In genomic region chr4:59351938-59352337, GRCm38 (mm10) we compare ENCODE assay signal across 19 mouse cellular contexts.
DNase-seq lines count a peak whose midpoint lies in the region; ATAC-seq and TF ChIP-seq lines count a peak whose summit lies in the region.
"Had no signal": no experiment of that assay in that cellular context is flagged by ENCODE, and none has a peak within 500 bp of the region (broad histone marks: within the 10 kb centered on the region; RNA-seq: fewer than 3 reads in every experiment).

No protein-coding gene starts in this region.

- H3K4me2 ChIP-seq in heart, embryonic 12.5 days, result no peak overlapping the region
- no peak overlapping the region for H3K4me2 ChIP-seq in stomach, embryonic 15.5 days

- H3K27me3 ChIP-seq in heart, embryonic 12.5 days (replicated peaks), result no peaks in the 10 kb centered on the region
- H3K27me3 ChIP-seq in spleen, adult 2 months (ENCODE audit: control insufficient read depth, insufficient read depth, low read length), result no peaks in the 10 kb centered on the region
- no peaks in the 10 kb centered on the region for H3K27me3 ChIP-seq in stomach, embryonic 15.5 days (replicated peaks)

- no peak for TF ChIP-seq POLR2A in spleen, adult 2 months (IDR thresholded peaks at IDR 0.05; ENCODE audit: low read depth, low read length)

- H3K4me1 ChIP-seq in heart, embryonic 12.5 days (replicated peaks), result peaks cover 13% of the 10 kb centered on the region
- H3K4me1 ChIP-seq in spleen, adult 2 months (ENCODE audit: control insufficient read depth, insufficient read depth, insufficient read length), result peaks cover 19% of the 10 kb centered on the region; the same call in 1 of the 2 replicates
- H3K4me1 ChIP-seq in stomach, embryonic 15.5 days, result 0 out of 2 replicates have a peak, but pooled peaks cover 5% of the 10 kb centered on the region
- H3K4me1 ChIP-seq: limb, embryonic 10.5 days; midbrain, embryonic 10.5 days had no signal

- H3K36me3 ChIP-seq in heart, embryonic 12.5 days, result no peaks in the 10 kb centered on the region
- H3K36me3 ChIP-seq in spleen, adult 2 months (ENCODE audit: control insufficient read depth, insufficient read depth, low read length), result peaks cover 3% of the 10 kb centered on the region; the same call in 1 of the 2 replicates
- no peaks in the 10 kb centered on the region for H3K36me3 ChIP-seq in stomach, embryonic 15.5 days
- H3K36me3 ChIP-seq: limb, embryonic 10.5 days; midbrain, embryonic 10.5 days had no signal

- H3K9me3 ChIP-seq in heart, embryonic 12.5 days (replicated peaks), result no peaks in the 10 kb centered on the region
- H3K9me3 ChIP-seq in stomach, embryonic 15.5 days, result no peaks in the 10 kb centered on the region
- H3K9me3 ChIP-seq: limb, embryonic 10.5 days; midbrain, embryonic 10.5 days had no signal

- WGBS in heart, embryonic 12.5 days, result 77% methylated on average over 7 of the region's 7 CpGs
- 55% methylated on average over 7 of the region's 7 CpGs for WGBS in spleen, adult 2 months
- 74% methylated on average over 7 of the region's 7 CpGs for WGBS in stomach, embryonic 15.5 days

- H3K27ac ChIP-seq in heart, embryonic 12.5 days (ENCODE audit: poor library complexity, severe bottlenecking), result no peak overlapping the region
- H3K27ac ChIP-seq in spleen, adult 2 months (ENCODE audit: insufficient read depth, low read length), result peak overlapping the region; percentile 17
- 0 out of 2 replicates have a peak overlapping the region, but pooled peaks have one; percentile 9 for H3K27ac ChIP-seq in stomach, embryonic 15.5 days
- H3K27ac ChIP-seq: left cerebral cortex, adult 2 months; limb, embryonic 10.5 days; liver, embryonic 14.5 days; midbrain, embryonic 10.5 days had no signal

- DNase-seq in heart, postnatal 4 days, result peak; percentile 2
- DNase-seq in spleen, adult 2 months (ENCODE audit: low read depth in 1 of 2, low spot score in 2 of 2), result no peak
- no peak for DNase-seq in spleen, postnatal 14 days (ENCODE audit: low spot score in 2 of 2)
- DNase-seq in gastrocnemius, postnatal 4 days (ENCODE audit: low spot score in 2 of 2), result no peak
- no peak for DNase-seq in adrenal gland, adult 8-10 months
- DNase-seq: cerebellum, adult 11 months; cerebellum, postnatal 14 days; gastrocnemius, postnatal 10 days; kidney, adult 11 months; kidney, postnatal 14 days; right cerebral cortex, postnatal 14 days had no signal

- H3K9ac ChIP-seq in heart, embryonic 12.5 days, result no peak overlapping the region
- no peak overlapping the region for H3K9ac ChIP-seq in stomach, embryonic 15.5 days
- H3K9ac ChIP-seq: liver, embryonic 14.5 days had no signal

- TF ChIP-seq CTCF in spleen, adult 2 months (IDR thresholded peaks at IDR 0.05; ENCODE audit: extremely low read depth, insufficient read depth, insufficient read length, insufficient replicate concordance), result no peak

- no peak overlapping the region for H3K4me3 ChIP-seq in heart, embryonic 12.5 days
- no peak overlapping the region for H3K4me3 ChIP-seq in spleen, adult 2 months (ENCODE audit: extremely low read depth, insufficient read depth, insufficient read length)
- no peak overlapping the region for H3K4me3 ChIP-seq in stomach, embryonic 15.5 days (replicated peaks)
- H3K4me3 ChIP-seq: left cerebral cortex, adult 2 months; limb, embryonic 10.5 days; midbrain, embryonic 10.5 days had no signal

- no peak for ATAC-seq in heart, embryonic 12.5 days (ENCODE audit: insufficient number of reproducible peaks, low FRiP score)
- ATAC-seq in granulocyte monocyte progenitor cell, adult 5-6 weeks (replicated peaks; ENCODE audit: poor library complexity, severe bottlenecking), result peak; percentile 84
- no peak for ATAC-seq in stomach, embryonic 15.5 days (ENCODE audit: insufficient read depth, low FRiP score, low read depth)
- ATAC-seq: lung, postnatal 0 days had no signal
